Mouse (Mus musculus): Measurements from ENCODE around the gene Hoxa6.

GRCm38 (mm10) chr6:52180213-52180710 is 28.3 kb downstream of the Hoxa6 start:
- no peak for TF ChIP-seq CTCF (IDR thresholded peaks at IDR 0.05; ENCODE audit: low read depth, low read length)
- TF ChIP-seq POLR2A (IDR thresholded peaks at IDR 0.05; ENCODE audit: extremely low read depth, insufficient read depth, low read length): no peak
